Mouse (Mus musculus) MEL (cell line): ENCODE measurements around the gene Apbb1. TPM values are rescaled to one million over a fixed set of nuclear protein-coding genes. Genes with fewer than 3 reads are reported as not detected.

ENCODE experiments used
- DNase-seq: peaks from one replicate; pipeline ENCODE4 v3.0.0; 2011; ENCODE audit warnings: low read depth, low spot score
- H3K27ac ChIP-seq: 2 replicates; pipeline ENCODE4 v1.5.1; 2012; ENCODE audit warnings: low read depth, mild to moderate bottlenecking, control low read depth, low read length, moderate library complexity; ENCODE audit not compliant: control insufficient read depth
- H3K27me3 ChIP-seq, 2 experiments: fragments of 150-350 bp in 1 of 2; sonication (generic) in 1 of 2; 2 replicates each; pipeline ENCODE4 v1.6.1; 2012; ENCODE audit warnings: low read length in 2 of 2, mild to moderate bottlenecking in 2 of 2, improper control_type of control experiment in 1 of 2, moderate library complexity in 1 of 2; ENCODE audit not compliant: insufficient read depth in 2 of 2, control insufficient read depth in 1 of 2
- H3K36me3 ChIP-seq, 2 experiments: 2 replicates each; pipeline ENCODE4 v1.6.1; 2012 to 2014; ENCODE audit warnings: low read length in 2 of 2, improper control_type of control experiment in 1 of 2, inconsistent platforms in 1 of 2, mild to moderate bottlenecking in 1 of 2; ENCODE audit not compliant: insufficient read depth in 2 of 2, control insufficient read depth in 1 of 2
- H3K4me1 ChIP-seq, 2 experiments: fragments of 150-350 bp in 1 of 2; sonication (generic) in 1 of 2; 2 replicates each; pipeline ENCODE4 v1.6.1; 2012; ENCODE audit warnings: low read length in 2 of 2, improper control_type of control experiment in 1 of 2, mild to moderate bottlenecking in 1 of 2; ENCODE audit not compliant: insufficient read depth in 2 of 2, control insufficient read depth in 1 of 2
- H3K4me3 ChIP-seq, 2 experiments: fragments of 150-350 bp in 1 of 2; sonication (generic) in 1 of 2; 2 replicates each; pipeline ENCODE4 v1.5.1; 2012; ENCODE audit warnings: low read depth in 2 of 2, low read length in 2 of 2, mild to moderate bottlenecking in 2 of 2, moderate library complexity in 2 of 2, control low read depth in 1 of 2, improper control_type of control experiment in 1 of 2; ENCODE audit not compliant: control insufficient read depth in 1 of 2, insufficient read depth in 1 of 2
- H3K79me2 ChIP-seq: 2 replicates; pipeline ENCODE4 v1.6.1; 2012; ENCODE audit warnings: mild to moderate bottlenecking, low read length, moderate library complexity; ENCODE audit not compliant: control insufficient read depth, poor library complexity, insufficient read depth
- H3K9ac ChIP-seq: 2 replicates; pipeline ENCODE4 v1.6.1; 2012; ENCODE audit warnings: low read depth, mild to moderate bottlenecking, control low read depth, low read length, moderate library complexity; ENCODE audit not compliant: control insufficient read depth, poor library complexity, severe bottlenecking
- H3K9me3 ChIP-seq: fragments of 150-350 bp; sonication (generic); replicated peaks from 2 replicates; pipeline ENCODE4 v1.6.1; 2012; ENCODE audit warnings: mild to moderate bottlenecking, low read length, improper control_type of control experiment, moderate library complexity; ENCODE audit not compliant: insufficient read depth
- BHLHE40 ChIP-seq: IDR thresholded peaks from 2 replicates; pipeline ENCODE4 v1.6.1; 2012; ENCODE audit warnings: low read depth, mild to moderate bottlenecking, inconsistent platforms, low read length, improper control_type of control experiment, borderline replicate concordance
- CHD1 ChIP-seq: IDR thresholded peaks from 2 replicates; pipeline ENCODE4 v1.6.1; 2012; ENCODE audit warnings: low read depth, mild to moderate bottlenecking, inconsistent platforms, low read length, improper control_type of control experiment
- CHD2 ChIP-seq: IDR thresholded peaks from 2 replicates; pipeline ENCODE4 v1.6.1; 2011; ENCODE audit warnings: low read length, improper control_type of control experiment
- CTCF ChIP-seq, 3 experiments: IDR thresholded peaks in 2 of 3; conservative IDR thresholded peaks in 1 of 3; 2 replicates each; pipeline ENCODE4 v1.5.1; 2011 to 2012; ENCODE audit warnings: low read length in 3 of 3, low read depth in 2 of 3, mild to moderate bottlenecking in 2 of 3, improper control_type of control experiment in 1 of 3, inconsistent platforms in 1 of 3, mixed read lengths in 1 of 3, moderate library complexity in 1 of 3; ENCODE audit not compliant: control insufficient read depth in 1 of 3, insufficient read depth in 1 of 3, poor library complexity in 1 of 3, severe bottlenecking in 1 of 3
- ETS1 ChIP-seq: IDR thresholded peaks from 2 replicates; pipeline ENCODE4 v1.6.1; 2012; ENCODE audit warnings: low read depth, mild to moderate bottlenecking, inconsistent platforms, low read length, improper control_type of control experiment, moderate library complexity
- GABPA ChIP-seq: IDR thresholded peaks from 2 replicates; pipeline ENCODE4 v1.6.1; 2012; ENCODE audit warnings: low read depth, mild to moderate bottlenecking, inconsistent platforms, low read length, improper control_type of control experiment, moderate library complexity
- JUND ChIP-seq: IDR thresholded peaks from 2 replicates; pipeline ENCODE4 v1.6.1; 2011; ENCODE audit warnings: low read depth, mild to moderate bottlenecking, improper control_type of control experiment, low read length
- MAFK ChIP-seq: IDR thresholded peaks from 2 replicates; pipeline ENCODE4 v1.6.1; 2011; ENCODE audit warnings: low read depth, mild to moderate bottlenecking, low read length, improper control_type of control experiment, borderline replicate concordance
- MXI1 ChIP-seq: IDR thresholded peaks from 2 replicates; pipeline ENCODE4 v1.6.1; 2011; ENCODE audit warnings: mild to moderate bottlenecking, low read depth, low read length, improper control_type of control experiment
- NELFE ChIP-seq: IDR thresholded peaks from 2 replicates; pipeline ENCODE4 v1.6.1; 2011; ENCODE audit warnings: low read depth, low read length, improper control_type of control experiment
- NRF1 ChIP-seq: IDR thresholded peaks from 2 replicates; pipeline ENCODE4 v1.6.1; 2014; ENCODE audit warnings: low read depth, mild to moderate bottlenecking, inconsistent platforms, low read length, improper control_type of control experiment, moderate library complexity; ENCODE audit not compliant: poor library complexity, insufficient read depth, severe bottlenecking
- POLR2A ChIP-seq, 2 experiments: IDR thresholded peaks; 2 replicates each; pipeline ENCODE4 v1.6.1; 2011 to 2012; ENCODE audit warnings: low read length in 2 of 2, mild to moderate bottlenecking in 2 of 2, control low read depth in 1 of 2, improper control_type of control experiment in 1 of 2, low read depth in 1 of 2, moderate library complexity in 1 of 2; ENCODE audit not compliant: control insufficient read depth in 1 of 2, insufficient read depth in 1 of 2, poor library complexity in 1 of 2
- POLR2AphosphoS5 ChIP-seq: IDR thresholded peaks from 2 replicates; pipeline ENCODE4 v1.6.1; 2012; ENCODE audit warnings: low read depth, borderline replicate concordance, mild to moderate bottlenecking, inconsistent platforms, low read length, moderate library complexity, mixed read lengths
- RAD21 ChIP-seq: IDR thresholded peaks from 2 replicates; pipeline ENCODE4 v1.6.1; 2011; ENCODE audit warnings: mild to moderate bottlenecking, low read depth, low read length, improper control_type of control experiment
- SMC3 ChIP-seq: IDR thresholded peaks from 2 replicates; pipeline ENCODE4 v1.6.1; 2011; ENCODE audit warnings: low read depth, low read length, improper control_type of control experiment
- TAL1 ChIP-seq: IDR thresholded peaks from 2 replicates; pipeline ENCODE4 v1.6.1; 2012; ENCODE audit warnings: mild to moderate bottlenecking, inconsistent platforms, low read length, moderate library complexity, mixed read lengths
- TBP ChIP-seq: IDR thresholded peaks from 2 replicates; pipeline ENCODE4 v1.8.0; 2011; ENCODE audit warnings: low read depth, low read length, improper control_type of control experiment
- TCF12 ChIP-seq: IDR thresholded peaks from 2 replicates; pipeline ENCODE4 v1.6.1; 2014; ENCODE audit warnings: low read depth, mild to moderate bottlenecking, inconsistent platforms, low read length, improper control_type of control experiment, moderate library complexity
- UBTF ChIP-seq: IDR thresholded peaks from 2 replicates; pipeline ENCODE4 v1.6.1; 2012; ENCODE audit warnings: low read depth, mild to moderate bottlenecking, inconsistent platforms, low read length, improper control_type of control experiment, moderate library complexity, borderline replicate concordance; ENCODE audit not compliant: insufficient read depth
- USF1 ChIP-seq: IDR thresholded peaks from 2 replicates; pipeline ENCODE4 v1.6.1; 2014; ENCODE audit warnings: low read depth, mild to moderate bottlenecking, inconsistent platforms, low read length, improper control_type of control experiment, moderate library complexity
- ZKSCAN1 ChIP-seq: IDR thresholded peaks from 2 replicates; pipeline ENCODE4 v1.6.1; 2012; ENCODE audit warnings: low read depth, mild to moderate bottlenecking, inconsistent platforms, low read length, improper control_type of control experiment, moderate library complexity
- ZMIZ1 ChIP-seq: IDR thresholded peaks from 2 replicates; pipeline ENCODE4 v1.6.1; 2012; ENCODE audit warnings: low read depth, mild to moderate bottlenecking, inconsistent platforms, low read length, improper control_type of control experiment, moderate library complexity
- polyA plus RNA-seq, 2 experiments: library from polyadenylated mRNA; stranded (reverse) in 1 of 2; unstranded in 1 of 2; fragments of >175 nt in 1 of 2; fragments of >200 nt in 1 of 2; gene quantifications; 2 replicates each; pipeline versions ENCODE4 v1.2.1 to v1.2.4; 2012; ENCODE audit warnings: low replicate concordance in 2 of 2, low read depth in 1 of 2; ENCODE audit not compliant: insufficient read length in 2 of 2, insufficient read depth in 1 of 2, missing spikeins in 1 of 2
- total RNA-seq: library from RNA; depleted of rRNA; stranded (reverse); fragments of 300-350 nt; gene quantifications from 2 replicates; pipeline ENCODE4 v1.2.3, GENCODE M21; 2012

Apbb1 gene
- total and polyA plus RNA-seq, 3 experiments, result 0.13 TPM; not detected in 2

DNA sequence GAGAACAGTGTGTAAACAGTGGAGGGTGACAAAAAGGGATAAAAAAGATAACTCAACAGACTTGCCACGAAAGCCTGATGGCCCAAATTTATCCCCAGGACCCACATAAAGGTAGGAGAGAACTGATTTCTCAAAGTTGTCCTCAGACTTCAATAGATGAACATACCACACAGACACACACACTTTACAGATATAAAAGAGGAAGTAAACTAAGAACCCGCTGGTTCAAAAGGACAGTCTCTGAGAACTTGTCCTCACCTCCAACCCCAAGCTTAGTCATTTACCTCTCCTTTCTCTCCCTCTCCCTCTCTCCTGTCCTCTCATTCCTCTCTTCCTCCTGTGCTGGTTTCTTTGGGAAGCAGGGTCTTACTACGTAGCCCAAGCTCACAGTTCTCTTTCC, 19.1 kb downstream of the Apbb1 start:
- H3K27me3 ChIP-seq, result no peaks in the 10 kb centered on the region
- H3K79me2 ChIP-seq, result no peaks in the 10 kb centered on the region
- no peaks in the 10 kb centered on the region for H3K4me1 ChIP-seq
- peak; percentile 44 for DNase-seq
- H3K27ac ChIP-seq, result no peak overlapping the region
- no peaks in the 10 kb centered on the region for H3K9me3 ChIP-seq
- no peak overlapping the region for H3K9ac ChIP-seq
- H3K36me3 ChIP-seq, result no peaks in the 10 kb centered on the region
- TF ChIP-seq POLR2A (IDR thresholded peaks at IDR 0.05; ENCODE audit: control insufficient read depth in 1 of 2, insufficient read depth in 1 of 2, low read depth in 1 of 2, low read length in 2 of 2, poor library complexity in 1 of 2) (no peak), USF1 (no peak), JUND (no peak), TCF12 (no peak), TBP (no peak), CHD1 (no peak), MXI1 (no peak), SMC3 (no peak), UBTF (no peak), ETS1 (no peak), POLR2AphosphoS5 (no peak), TAL1 (no peak)
- TF ChIP-seq, all 39 proteins: peak for 0
- no peak overlapping the region for H3K4me3 ChIP-seq

DNA sequence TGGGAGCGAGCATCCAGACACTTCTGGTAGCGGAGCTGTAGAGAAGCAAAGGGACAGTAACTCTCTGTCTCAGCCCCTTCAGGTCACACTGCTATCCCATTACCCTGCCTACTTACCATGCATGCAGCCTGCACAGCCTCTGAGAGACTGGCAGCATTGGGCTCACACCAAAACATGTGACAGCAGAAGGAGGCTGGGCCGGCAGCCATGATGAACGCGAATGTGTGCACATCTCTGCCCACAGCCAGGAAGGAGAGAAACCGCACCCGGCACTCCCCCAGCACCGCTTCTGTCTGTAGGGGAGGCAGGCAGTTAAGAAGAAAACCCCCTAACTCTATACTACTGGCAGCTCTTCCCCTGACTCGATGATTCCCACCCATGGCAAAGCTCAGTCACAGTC, 22.4 kb downstream of the Apbb1 start:
- H3K27ac ChIP-seq, result no peak overlapping the region
- H3K79me2 ChIP-seq, result no peaks in the 10 kb centered on the region; the same call in 1 of the 2 replicates
- no peak overlapping the region for H3K9ac ChIP-seq
- peaks cover 0 to 3% of the 10 kb centered on the region in 2 experiments; a peak in 2 of 4 replicates for H3K4me1 ChIP-seq
- no peaks in the 10 kb centered on the region for H3K36me3 ChIP-seq
- H3K9me3 ChIP-seq, result no peaks in the 10 kb centered on the region
- no peak overlapping the region for H3K4me3 ChIP-seq
- no peaks in the 10 kb centered on the region for H3K27me3 ChIP-seq
- TF ChIP-seq BHLHE40 (no peak), CHD2 (no peak), GABPA (no peak), ZKSCAN1 (no peak)
- no peak for DNase-seq

DNA sequence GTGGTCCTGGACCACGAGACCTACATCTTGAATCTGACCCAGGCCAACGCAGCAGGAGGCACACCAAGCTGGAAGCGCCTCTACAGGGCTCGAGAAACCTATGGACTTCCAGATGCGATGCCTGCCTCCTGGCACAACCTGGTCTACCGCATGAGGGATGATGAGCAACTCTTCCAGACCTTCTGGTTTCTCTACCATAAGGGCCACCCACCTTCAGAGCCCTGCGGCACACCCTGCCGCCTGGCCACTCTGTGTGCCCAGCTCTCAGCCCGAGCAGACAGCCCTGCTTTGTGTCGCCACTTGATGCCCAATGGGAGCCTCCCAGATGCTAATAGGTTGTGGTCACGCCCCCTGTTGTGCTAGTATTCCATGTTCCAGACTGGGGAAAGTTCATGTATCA, 23.8 kb downstream of the Apbb1 start:
- H3K79me2 ChIP-seq, result no peaks in the 10 kb centered on the region; the same call in 1 of the 2 replicates
- DNase-seq, result no peak
- H3K4me3 ChIP-seq, result no peak overlapping the region
- no peak overlapping the region for H3K27ac ChIP-seq
- no peaks in the 10 kb centered on the region for H3K9me3 ChIP-seq
- TF ChIP-seq MAFK, result no peak
- TF ChIP-seq ZMIZ1, result no peak
- no peak for TF ChIP-seq CTCF (IDR thresholded peaks at IDR 0.05 in 2 of 3, conservative IDR thresholded peaks at IDR 0.05 in 1 of 3; ENCODE audit: control insufficient read depth in 1 of 3, insufficient read depth in 1 of 3, low read depth in 2 of 3, low read length in 3 of 3, poor library complexity in 1 of 3, severe bottlenecking in 1 of 3)
- no peak for TF ChIP-seq NRF1
- no peak for TF ChIP-seq NELFE
- TF ChIP-seq RAD21, result no peak
- TF ChIP-seq, all 39 proteins: peak for 0
- Histone ChIP-seq H3K4me1 (peaks cover 0 to 3% of the 10 kb centered on the region in 2 experiments; a peak in 2 of 4 replicates), H3K36me3 (no peaks in the 10 kb centered on the region), H3K27me3 (no peaks in the 10 kb centered on the region), H3K9ac (no peak overlapping the region)
